Mouse (Mus musculus) hindbrain, embryonic 11.5 days (tissue): ENCODE data around the gene Fam50b. TPM values are rescaled to one million over a fixed set of nuclear protein-coding genes. Genes with fewer than 3 reads are reported as not detected.
A peak's percentile ranks its signal among the peaks of the same experiment; 100 is the strongest.

ENCODE experiments used
- ATAC-seq: fragments of 200-750 bp; cut with Nextera tagmentation; 2 replicates; pipeline ENCODE4 v1.8.0; 2017; ENCODE audit warnings: mild to moderate bottlenecking, moderate TSS enrichment, moderate library complexity; ENCODE audit not compliant: low FRiP score
- DNase-seq: peaks from one replicate; pipeline ENCODE4 v3.0.0-alpha.2; 2015; ENCODE audit warnings: low spot score
- H3K27ac ChIP-seq: fragments of 300-500 bp; sonication (generic); 2 replicates; pipeline ENCODE4 v1.5.1; 2014; ENCODE audit warnings: mild to moderate bottlenecking, low read depth, low read length
- H3K27me3 ChIP-seq: fragments of 300-500 bp; sonication (generic); 2 replicates; pipeline ENCODE4 v1.6.1; 2014; ENCODE audit warnings: mild to moderate bottlenecking, low read length, moderate library complexity, mixed read lengths; ENCODE audit not compliant: control insufficient read depth, insufficient read depth
- H3K36me3 ChIP-seq: fragments of 300-500 bp; sonication (generic); 2 replicates; pipeline ENCODE4 v1.6.1; 2014; ENCODE audit warnings: mild to moderate bottlenecking, low read length, moderate library complexity, mixed read lengths; ENCODE audit not compliant: control insufficient read depth, insufficient read depth
- H3K4me1 ChIP-seq: fragments of 300-500 bp; sonication (generic); replicated peaks from 2 replicates; pipeline ENCODE4 v1.6.1; 2014; ENCODE audit warnings: low read length, mixed read lengths; ENCODE audit not compliant: control insufficient read depth, insufficient read depth
- H3K4me2 ChIP-seq: fragments of 300-500 bp; sonication (generic); replicated peaks from 2 replicates; pipeline ENCODE4 v1.6.1; 2014; ENCODE audit warnings: mild to moderate bottlenecking, low read depth, low read length
- H3K4me3 ChIP-seq: fragments of 300-500 bp; sonication (generic); 2 replicates; pipeline ENCODE4 v1.5.1; 2014; ENCODE audit warnings: low read depth, low read length
- H3K9ac ChIP-seq: fragments of 300-500 bp; sonication (generic); 2 replicates; pipeline ENCODE4 v1.6.1; 2014; ENCODE audit warnings: low read depth, low read length
- H3K9me3 ChIP-seq: fragments of 300-500 bp; sonication (generic); 2 replicates; pipeline ENCODE4 v1.6.1; 2016; ENCODE audit warnings: low read length; ENCODE audit not compliant: control insufficient read depth
- WGBS: fragments of 180-500 bp; shearing (Covaris S2); extraction: QIAGEN DNeasy Blood & Tissue Kit; methylation state at CpG from one replicate; pipeline ENCODE4 v1.1.7; 2014; 5-methylcytosine and 5-hydroxymethylcytosine counted together
- polyA plus RNA-seq: library from polyadenylated mRNA; unstranded; fragments of >200 nt; fragmentation: Nextera tagmentation; extraction: Ambion mirVana; gene quantifications from 2 replicates; pipeline ENCODE4 v1.2.1, GENCODE M21; 2014

Fam50b gene
- polyA plus RNA-seq, 1 experiment from 2014 or later, result not detected

- H3K36me3 ChIP-seq, result no peaks in the 10 kb centered on the region
- ATAC-seq (no peak), DNase-seq (no peak)
- no peaks in the 10 kb centered on the region for H3K9me3 ChIP-seq
- 69% methylated on average over 7 of the region's 7 CpGs for WGBS
- H3K27me3 ChIP-seq, result no peaks in the 10 kb centered on the region
- no peak overlapping the region for H3K9ac ChIP-seq
- H3K4me2 ChIP-seq, result no peak overlapping the region
- H3K27ac ChIP-seq, result no peak overlapping the region
- H3K4me3 ChIP-seq, result no peak overlapping the region
- no peaks in the 10 kb centered on the region for H3K4me1 ChIP-seq
Observed at GRCm38 (mm10) chr13:34780856-34781610, 46.4 kb downstream of the Fam50b start.

- Histone ChIP-seq H3K4me1 (no peaks in the 10 kb centered on the region), H3K9ac (no peak overlapping the region), H3K4me2 (no peak overlapping the region), H3K9me3 (no peaks in the 10 kb centered on the region), H3K27me3 (no peaks in the 10 kb centered on the region), H3K36me3 (no peaks in the 10 kb centered on the region), H3K4me3 (no peak overlapping the region), H3K27ac (no peak overlapping the region)
- 83% methylated on average over 4 of the region's 4 CpGs for WGBS
- ATAC-seq (no peak), DNase-seq (no peak)
Observed at GRCm38 (mm10) chr13:34781611-34782009, 47.0 kb downstream of the Fam50b start.

GRCm38 (mm10) chr13:34784818-34785217 lies 50.2 kb downstream of the Fam50b start:
- WGBS, result 90% methylated on average over 8 of the region's 8 CpGs
- H3K27me3 ChIP-seq, result no peaks in the 10 kb centered on the region
- H3K4me1 ChIP-seq, result no peaks in the 10 kb centered on the region
- ATAC-seq (no peak), DNase-seq (no peak)
- H3K9me3 ChIP-seq, result no peaks in the 10 kb centered on the region
- H3K36me3 ChIP-seq, result no peaks in the 10 kb centered on the region
- H3K27ac ChIP-seq, result no peak overlapping the region
- no peak overlapping the region for H3K4me3 ChIP-seq
- no peak overlapping the region for H3K9ac ChIP-seq
- H3K4me2 ChIP-seq, result no peak overlapping the region

- H3K36me3 ChIP-seq, result no peaks in the 10 kb centered on the region
- no peaks in the 10 kb centered on the region for H3K4me1 ChIP-seq
- no peak overlapping the region for H3K27ac ChIP-seq
- no peak for DNase-seq
- no peaks in the 10 kb centered on the region for H3K27me3 ChIP-seq
- no peaks in the 10 kb centered on the region for H3K9me3 ChIP-seq
- WGBS, result 94% methylated on average over 5 of the region's 5 CpGs
- H3K4me2 ChIP-seq, result no peak overlapping the region
- no peak overlapping the region for H3K4me3 ChIP-seq
- ATAC-seq, result no peak
- no peak overlapping the region for H3K9ac ChIP-seq
Observed at GRCm38 (mm10) chr13:34786634-34787033, 52.0 kb downstream of the Fam50b start.

GRCm38 (mm10) chr13:34787546-34787945 lies 52.9 kb downstream of the Fam50b start:
- WGBS, result 64% methylated on average over 5 of the region's 5 CpGs
- H3K9ac ChIP-seq, result no peak overlapping the region
- no peak for DNase-seq

GRCm38 (mm10) chr13:34789176-34789818 lies 54.6 kb downstream of the Fam50b start:
- Histone ChIP-seq H3K9ac (no peak overlapping the region), H3K4me2 (no peak overlapping the region), H3K4me1 (no peaks in the 10 kb centered on the region), H3K4me3 (no peak overlapping the region), H3K36me3 (no peaks in the 10 kb centered on the region), H3K27me3 (no peaks in the 10 kb centered on the region), H3K27ac (no peak overlapping the region), H3K9me3 (no peaks in the 10 kb centered on the region)
- 85% methylated on average over 3 of the region's 3 CpGs for WGBS
- DNase-seq (no peak), ATAC-seq (no peak)

More at GRCm38 (mm10) chr13:34787546-34787945, 52.9 kb downstream of the Fam50b start:
- Histone ChIP-seq H3K36me3 (no peaks in the 10 kb centered on the region), H3K27ac (no peak overlapping the region), H3K4me2 (no peak overlapping the region), H3K27me3 (no peaks in the 10 kb centered on the region), H3K9me3 (no peaks in the 10 kb centered on the region), H3K4me3 (no peak overlapping the region), H3K4me1 (no peaks in the 10 kb centered on the region)
- ATAC-seq, result no peak

- Histone ChIP-seq H3K9me3 (no peaks in the 10 kb centered on the region), H3K9ac (no peak overlapping the region), H3K27me3 (no peaks in the 10 kb centered on the region), H3K27ac (no peak overlapping the region), H3K4me3 (no peak overlapping the region), H3K36me3 (no peaks in the 10 kb centered on the region), H3K4me1 (no peaks in the 10 kb centered on the region), H3K4me2 (no peak overlapping the region)
- ATAC-seq (no peak), DNase-seq (no peak)
- WGBS, result 76% methylated on average over 7 of the region's 7 CpGs
Observed at GRCm38 (mm10) chr13:34793066-34793465, 58.4 kb downstream of the Fam50b start.

GRCm38 (mm10) chr13:34793816-34794215 lies 59.2 kb downstream of the Fam50b start:
- DNase-seq (peak; percentile 50), ATAC-seq (no peak)
- no peak overlapping the region for H3K27ac ChIP-seq
- no peak overlapping the region for H3K4me3 ChIP-seq
- no peak overlapping the region for H3K9ac ChIP-seq
- H3K36me3 ChIP-seq, result no peaks in the 10 kb centered on the region
- no peaks in the 10 kb centered on the region for H3K4me1 ChIP-seq
- no peak overlapping the region for H3K4me2 ChIP-seq
- H3K9me3 ChIP-seq, result no peaks in the 10 kb centered on the region
- WGBS, result 41% methylated on average over 2 of the region's 2 CpGs
- no peaks in the 10 kb centered on the region for H3K27me3 ChIP-seq

GRCm38 (mm10) chr13:34794426-34794825 lies 59.8 kb downstream of the Fam50b start:
- H3K9ac ChIP-seq, result no peak overlapping the region
- no peak overlapping the region for H3K4me2 ChIP-seq
- H3K4me3 ChIP-seq, result no peak overlapping the region
- H3K9me3 ChIP-seq, result no peaks in the 10 kb centered on the region
- no peaks in the 10 kb centered on the region for H3K27me3 ChIP-seq
- ATAC-seq, result no peak
- H3K4me1 ChIP-seq, result no peaks in the 10 kb centered on the region
- WGBS, result 82% methylated on average over 2 of the region's 2 CpGs
- H3K36me3 ChIP-seq, result no peaks in the 10 kb centered on the region
- no peak overlapping the region for H3K27ac ChIP-seq
- no peak for DNase-seq
